Mouse (Mus musculus) kidney, adult 2 months (tissue): Measurements from ENCODE around the gene 2810408A11Rik.

Experiments used
- CTCF ChIP-seq: fragments of 200-500 bp; conservative IDR thresholded peaks from 2 replicates; pipeline ENCODE4 v1.5.1; 2011; ENCODE audit warnings: low read depth, mild to moderate bottlenecking, control low read depth, low read length, moderate library complexity, mixed read lengths; ENCODE audit not compliant: insufficient read depth, insufficient read length
- POLR2A ChIP-seq: fragments of 200-500 bp; IDR thresholded peaks from one replicate; pipeline ENCODE4 v1.6.1; 2011; ENCODE audit warnings: low read depth, low read length, control low read depth

- TF ChIP-seq CTCF (no peak), POLR2A (no peak)
Observed at GRCm38 (mm10) chr11:69849128-69849527, 51.7 kb downstream of the 2810408A11Rik start.
